Mouse (Mus musculus) gastrocnemius, adult 2 months (tissue): ENCODE measurements around the gene Olfr978. TPM values are rescaled to one million over a fixed set of nuclear protein-coding genes. Genes with fewer than 3 reads are reported as not detected.
"Not testable (repeated sequence)": the region's sequence is repeated elsewhere in the genome, so short reads cannot be mapped to it uniquely, and the experiment has no call there.

Experiments
- DNase-seq: peaks from one replicate; pipeline ENCODE4 v3.0.0; 2022
- H3K27ac ChIP-seq: fragments of 200-600 bp; 2 replicates; pipeline ENCODE4 v1.8.1; 2022; ENCODE audit warnings: mild to moderate bottlenecking
- H3K4me3 ChIP-seq: fragments of 200-600 bp; 2 replicates; pipeline ENCODE4 v1.8.1; 2022; ENCODE audit warnings: mild to moderate bottlenecking, moderate library complexity
- CTCF ChIP-seq: fragments of 200-600 bp; IDR thresholded peaks from 2 replicates; pipeline ENCODE4 v1.8.1; 2022; ENCODE audit warnings: antibody characterized with exemption, mild to moderate bottlenecking, moderate library complexity
- intact Hi-C: fragments of 180-260 bp; cut with DNase I; formaldehyde crosslinking; loops from one replicate; pipeline ENCODE4 v1.15.1; 2025
- long read RNA-seq, 2 experiments: library from polyadenylated mRNA; stranded (forward); transcript quantifications; one replicate each; pipeline ENCODE4 v2.0.0; 2021
- total RNA-seq, 2 experiments: library from RNA; stranded (reverse); gene quantifications; 2 replicates each; pipeline ENCODE4 v1.2.3; 2021

Gene Olfr978
- not detected for total RNA-seq
- long read RNA-seq, experiment 1 = 0 reads
- long read RNA-seq, experiment 2 = 0 reads

- DNase-seq = no peak
- intact Hi-C loops = no loop called here
- Histone ChIP-seq H3K4me3 (no peak within 1 kb of the TSS), H3K27ac (no peak within 1 kb of the TSS)
- TF ChIP-seq CTCF = no peak
These were observed at the start of gene Olfr978 for GRCm38 (mm10) chr9:39991813-39992212. TSS of gene Olfr978 (plus strand) at chr9:39992113.

GRCm38 (mm10) chr9:39951946-39952345, 40.0 kb upstream of the Olfr978 start, which contains the start of gene Olfr975:
TSS of gene Olfr975 (minus strand) at chr9:39952046.
- intact Hi-C loops = no loop called here
- no peak within 1 kb of the TSS for H3K27ac ChIP-seq
- no peak for DNase-seq
- H3K4me3 ChIP-seq = no peak within 1 kb of the TSS
- no peak for TF ChIP-seq CTCF

DNA sequence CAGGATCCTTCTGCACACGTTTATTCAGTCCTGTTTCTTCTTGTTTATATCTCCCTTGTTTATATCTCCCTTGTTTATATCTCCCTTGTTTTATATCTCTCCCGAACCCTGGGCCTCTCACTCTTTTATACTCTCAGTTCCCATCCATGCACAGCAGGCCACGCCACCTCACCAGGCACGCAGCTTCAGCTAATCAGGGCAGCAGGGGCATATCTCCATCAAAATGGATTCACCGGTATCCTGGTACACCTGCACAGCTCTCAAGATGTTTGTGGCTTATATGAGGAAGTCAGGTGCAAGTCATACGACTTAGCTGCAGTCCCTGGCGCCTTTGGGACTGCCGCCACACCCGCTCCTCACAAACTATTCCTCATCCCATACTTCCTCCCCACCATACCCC, 30.9 kb upstream of the Olfr978 start, which contains the start of gene Olfr976:
TSS of gene Olfr976 (minus strand) at position 101 of the 400 bp plus-strand sequence.
- intact Hi-C loops, DNase-seq, H3K4me3 ChIP-seq, H3K27ac ChIP-seq: not testable (repeated sequence)

- DNase-seq, H3K27ac ChIP-seq, intact Hi-C loops, H3K4me3 ChIP-seq: not testable (repeated sequence)
These were observed 15.2 kb upstream of the Olfr978 start for GRCm38 (mm10) chr9:39976581-39977145.

- DNase-seq = no peak
- intact Hi-C loops = no loop called here
- Histone ChIP-seq H3K4me3 (no peak within 1 kb of the TSS), H3K27ac (no peak within 1 kb of the TSS)
- TF ChIP-seq CTCF = no peak
These were observed 11.5 kb downstream of the Olfr978 start, which contains the start of gene Olfr979 for GRCm38 (mm10) chr9:40003365-40003764. TSS of gene Olfr979 (minus strand) at chr9:40003465.

DNA sequence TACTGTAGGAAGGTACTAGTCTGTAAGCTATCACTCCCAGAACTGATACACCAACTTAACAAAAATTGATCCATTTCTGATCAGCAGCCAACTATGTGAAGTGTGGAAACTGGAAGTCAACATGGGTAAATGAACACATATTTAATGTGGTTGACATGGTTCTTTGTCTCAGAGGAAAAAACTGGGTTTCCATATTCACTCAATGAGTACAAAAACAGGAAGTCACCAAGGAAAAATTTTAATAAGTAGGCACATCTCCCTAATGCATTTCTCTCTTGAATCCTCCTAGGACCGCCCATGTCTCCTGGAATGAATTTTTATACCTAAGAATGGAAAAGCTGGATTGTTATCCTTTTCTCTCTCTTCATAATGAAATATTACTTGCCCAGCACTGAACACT, 17.6 kb downstream of the Olfr978 start, which contains the start of gene Olfr980:
TSS of gene Olfr980 (minus strand) at position 101 of the 400 bp plus-strand sequence.
- intact Hi-C loops = no loop called here
- Histone ChIP-seq H3K4me3 (no peak within 1 kb of the TSS), H3K27ac (no peak within 1 kb of the TSS)
- no peak for DNase-seq
- TF ChIP-seq CTCF = no peak

DNA sequence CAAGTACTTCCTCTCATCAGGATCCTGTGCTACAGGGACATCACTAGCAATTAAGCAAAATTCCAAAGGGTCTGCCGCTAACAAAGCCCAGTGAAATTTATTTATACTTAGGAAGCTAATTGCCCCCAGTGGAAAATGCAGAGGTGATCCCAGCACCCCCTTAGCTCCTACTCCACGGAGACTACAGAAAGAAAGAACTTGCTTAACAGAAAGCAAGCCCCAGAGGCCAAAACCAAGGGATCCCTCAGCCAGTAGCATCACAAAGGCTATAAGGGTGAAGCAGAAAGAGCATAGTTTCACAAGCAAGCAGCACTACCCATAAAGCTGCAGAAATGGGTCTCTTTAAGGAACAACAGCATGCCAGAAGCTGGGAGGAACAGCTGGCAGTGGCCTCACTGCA, 29.3 kb downstream of the Olfr978 start, which contains the start of gene Olfr981:
TSS of gene Olfr981 (plus strand) at position 301 of the 400 bp plus-strand sequence.
- TF ChIP-seq CTCF = no peak
- no peak within 1 kb of the TSS for H3K4me3 ChIP-seq

More for the DNA sequence above, 29.3 kb downstream of the Olfr978 start, which contains the start of gene Olfr981:
- no peak within 1 kb of the TSS for H3K27ac ChIP-seq
- no peak for DNase-seq
- intact Hi-C loops = no loop called here

Other genes starting within 250 kb of the Olfr978 start
- gene Olfr967, start 245.9 kb upstream of the Olfr978 start, total RNA-seq = not detected
- not detected for gene Olfr968, start 208.9 kb upstream of the Olfr978 start, total RNA-seq
- not detected for gene Olfr969, start 201.2 kb upstream of the Olfr978 start, total RNA-seq
- gene Olfr970, start 183.3 kb upstream of the Olfr978 start, total RNA-seq = not detected
- gene Olfr971, start 155.2 kb upstream of the Olfr978 start, total RNA-seq = not detected
- gene Olfr972, start 125.7 kb upstream of the Olfr978 start, total RNA-seq = not detected
- not detected for gene Olfr229, start 84.8 kb upstream of the Olfr978 start, total RNA-seq
- not detected for gene Olfr974, start 54.6 kb upstream of the Olfr978 start, total RNA-seq
- not detected for gene Olfr975, start 40.1 kb upstream of the Olfr978 start, total RNA-seq
- not detected for gene Olfr976, start 31.0 kb upstream of the Olfr978 start, total RNA-seq
- gene Olfr979, start 11.4 kb downstream of the Olfr978 start, total RNA-seq = not detected
- gene Olfr980, start 17.5 kb downstream of the Olfr978 start, total RNA-seq = not detected
- gene Olfr981, start 29.4 kb downstream of the Olfr978 start, total RNA-seq = not detected
- gene Olfr982, start 81.7 kb downstream of the Olfr978 start, total RNA-seq = not detected
- gene Olfr983, start 101.5 kb downstream of the Olfr978 start, total RNA-seq = not detected
- gene Olfr984, start 122.1 kb downstream of the Olfr978 start, total RNA-seq = not detected
- gene Olfr985, start 138.1 kb downstream of the Olfr978 start, total RNA-seq = not detected
- gene Tmem225, start 156.0 kb downstream of the Olfr978 start, total RNA-seq = not detected
- gene Olfr986, start 188.8 kb downstream of the Olfr978 start, total RNA-seq = not detected
- 1 to 10 TPM; 1.4 to 1.8 TPM for gene Zfp202, start 200.2 kb downstream of the Olfr978 start, total RNA-seq